Mouse (Mus musculus) MN1 (cell line): ENCODE measurements around the gene Abca1.

ENCODE experiments used
- DNase-seq: peaks from one replicate; pipeline ENCODE4 v3.0.0-alpha.2; 2016; ENCODE audit warnings: low spot score

The Abca1 gene

GRCm38 (mm10) chr4:53085634-53086033 lies 74.1 kb downstream of the Abca1 start:
- peak; percentile 37 for DNase-seq

DNA sequence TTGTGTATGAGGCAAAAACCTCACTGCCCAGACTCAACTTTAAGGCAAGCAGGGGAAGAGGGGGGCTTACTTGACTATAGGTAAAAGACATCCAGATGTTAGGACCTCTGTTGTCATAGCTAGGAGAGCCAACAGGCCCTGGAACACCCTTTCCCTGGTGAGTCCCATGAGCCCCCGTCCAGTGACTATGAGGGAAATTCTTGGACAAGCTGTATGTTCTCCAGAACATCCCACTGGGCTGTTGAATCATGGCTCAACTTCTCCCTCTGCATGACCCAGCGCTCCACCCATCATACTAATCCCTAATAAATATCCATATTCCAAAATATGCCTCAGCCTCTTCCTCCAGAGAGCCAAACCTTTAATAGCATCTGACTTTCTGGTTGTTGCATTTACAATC lies 76.6 kb downstream of the Abca1 start:
- DNase-seq = no peak

DNA sequence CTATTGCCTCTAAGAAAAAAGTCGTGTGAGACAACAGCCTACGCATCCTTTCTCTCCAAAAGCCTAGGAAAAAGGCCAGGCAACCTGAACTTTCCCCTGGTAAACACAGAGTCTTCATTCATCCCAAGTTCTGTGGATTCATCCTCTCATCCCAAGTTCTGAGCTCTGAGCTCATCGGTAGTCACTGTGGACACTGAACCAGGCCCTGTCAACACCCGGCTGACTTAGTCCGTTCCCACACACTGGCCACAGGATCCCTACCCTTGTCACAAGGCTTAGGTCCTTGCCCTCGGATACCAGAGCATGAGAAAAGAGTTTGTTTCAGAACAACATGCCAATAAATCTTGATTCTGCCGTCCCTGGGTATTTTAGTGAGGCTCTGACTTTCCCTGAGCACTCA lies 77.2 kb downstream of the Abca1 start:
- no peak for DNase-seq

DNA sequence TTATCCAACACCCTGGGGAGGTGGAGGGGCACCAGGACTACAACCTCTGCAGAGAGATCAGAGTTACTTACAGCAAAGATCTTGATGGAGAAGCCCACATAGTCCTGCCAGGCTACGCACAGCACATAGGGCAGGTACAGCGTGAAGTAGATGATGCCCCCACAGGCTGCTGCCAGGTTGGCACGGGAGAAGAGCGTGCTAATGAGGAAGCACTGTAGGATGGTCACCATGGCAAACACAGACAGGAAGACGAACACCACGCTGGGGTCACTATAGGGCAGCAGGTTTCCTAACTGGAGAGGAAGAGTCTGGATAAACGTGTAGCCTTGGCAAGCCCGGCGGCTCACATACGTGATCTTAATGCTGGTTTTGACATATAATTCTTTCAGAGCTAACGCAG lies 77.8 kb downstream of the Abca1 start:
- no peak for DNase-seq

GRCm38 (mm10) chr4:53080290-53080689 lies 79.4 kb downstream of the Abca1 start:
- DNase-seq = no peak

GRCm38 (mm10) chr4:53078793-53079310 lies 80.8 kb downstream of the Abca1 start:
- DNase-seq = no peak

- DNase-seq = peak; percentile 60
These were observed 82.8 kb downstream of the Abca1 start for GRCm38 (mm10) chr4:53076788-53077350.

DNA sequence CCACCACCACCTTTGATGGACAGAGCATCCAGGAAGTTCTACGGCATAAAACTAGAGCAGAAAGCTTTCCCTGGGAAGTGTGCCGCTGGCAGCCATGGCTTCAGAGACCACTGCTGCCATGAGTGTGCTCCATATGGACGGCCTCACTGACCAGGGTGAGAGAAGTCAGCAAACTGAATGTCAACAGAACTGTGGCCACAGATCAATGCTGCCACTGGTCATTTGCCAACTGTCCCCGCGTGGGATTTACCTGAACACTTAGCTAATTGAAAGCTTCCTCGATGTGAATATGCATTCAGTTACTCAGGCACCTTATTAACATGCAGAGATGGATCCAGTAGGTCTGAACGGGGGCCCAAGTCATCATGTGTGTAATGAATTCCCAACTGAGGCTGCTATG lies 86.7 kb downstream of the Abca1 start:
- DNase-seq = no peak

DNA sequence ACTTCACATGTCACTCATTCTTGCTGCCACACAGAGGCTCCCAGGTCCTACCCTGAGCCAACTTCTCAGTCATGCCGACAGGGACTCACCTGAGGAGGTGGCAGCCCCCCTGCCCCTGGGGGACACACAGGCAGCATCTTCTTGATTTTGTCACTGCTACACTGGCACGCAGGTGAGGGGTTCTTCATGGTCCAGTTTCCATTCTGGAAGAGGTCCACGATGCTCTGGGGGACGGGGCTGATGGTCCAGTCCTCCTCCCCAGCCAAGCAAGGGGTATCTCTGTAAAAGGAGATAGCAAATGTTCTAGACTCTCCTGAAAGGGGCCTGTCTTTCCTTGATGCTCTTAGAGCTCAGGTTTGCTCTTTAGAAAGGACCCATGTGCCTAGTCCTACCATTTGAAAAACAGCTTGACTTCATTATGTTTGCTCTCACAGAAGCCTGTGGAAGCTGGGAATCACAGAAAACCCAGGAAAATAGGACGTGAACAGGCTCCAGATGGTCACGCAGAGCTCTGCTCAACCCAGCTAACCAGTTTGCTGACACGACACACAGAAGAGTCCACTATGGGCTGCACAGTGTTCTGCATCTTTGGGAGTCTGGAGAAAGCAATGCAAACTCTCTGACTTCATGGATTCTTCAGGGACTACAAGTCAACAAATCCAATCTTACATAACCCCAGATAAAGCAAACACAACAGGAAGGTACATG lies 97.2 kb downstream of the Abca1 start:
- no peak for DNase-seq

- no peak for DNase-seq
These were observed 113.3 kb downstream of the Abca1 start for GRCm38 (mm10) chr4:53046238-53047022.

- no peak for DNase-seq
These were observed 113.9 kb downstream of the Abca1 start for GRCm38 (mm10) chr4:53045807-53046206.

DNA sequence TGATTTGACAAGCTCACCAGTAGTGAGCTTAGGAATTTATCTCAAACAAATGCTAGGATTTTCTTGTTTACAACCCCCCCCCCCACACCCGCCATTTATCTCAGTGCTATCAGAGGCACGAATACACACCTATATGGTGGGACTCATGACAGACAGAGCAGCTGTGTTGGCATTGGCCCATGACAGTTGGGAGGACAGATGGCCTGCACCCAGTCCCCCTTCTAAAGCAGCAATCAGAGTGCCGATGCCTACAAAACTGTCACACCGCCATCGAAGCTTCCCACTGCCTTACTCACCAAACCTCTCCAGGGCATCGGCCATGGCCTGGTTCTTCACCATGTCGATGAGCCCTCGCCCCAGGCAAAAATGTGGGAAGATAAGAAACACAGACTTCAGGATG lies 115.9 kb downstream of the Abca1 start:
- DNase-seq = no peak

DNA sequence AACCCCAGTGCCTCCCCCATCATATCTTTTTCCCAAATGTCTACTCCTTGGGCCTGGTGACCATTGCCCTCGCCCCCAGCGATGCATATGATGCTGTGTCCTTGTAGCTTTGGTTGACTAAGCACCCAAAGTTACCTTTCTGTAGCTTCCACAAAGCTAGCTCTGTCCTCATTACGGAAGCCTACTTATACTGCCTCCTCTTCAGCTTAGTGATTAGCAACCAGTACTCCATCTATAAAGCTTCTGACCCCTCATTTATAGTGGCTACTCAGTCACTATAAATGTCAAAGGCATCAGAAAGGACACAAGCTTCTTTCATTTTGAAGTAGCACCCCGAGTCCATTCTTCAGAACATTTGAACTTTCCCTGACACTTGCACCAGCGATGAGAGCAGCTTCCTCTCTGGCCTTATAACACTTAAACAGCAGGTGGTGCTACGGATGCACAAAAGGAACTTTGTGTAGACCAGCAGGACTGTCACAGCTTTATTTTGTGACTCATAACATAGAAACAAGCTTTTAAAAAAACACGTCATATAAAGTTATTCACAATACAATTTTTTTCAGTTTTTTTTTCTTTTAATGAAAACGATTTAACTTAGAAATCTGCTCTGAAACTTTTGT lies 129.3 kb downstream of the Abca1 start:
- DNase-seq = peak; percentile 31

DNA sequence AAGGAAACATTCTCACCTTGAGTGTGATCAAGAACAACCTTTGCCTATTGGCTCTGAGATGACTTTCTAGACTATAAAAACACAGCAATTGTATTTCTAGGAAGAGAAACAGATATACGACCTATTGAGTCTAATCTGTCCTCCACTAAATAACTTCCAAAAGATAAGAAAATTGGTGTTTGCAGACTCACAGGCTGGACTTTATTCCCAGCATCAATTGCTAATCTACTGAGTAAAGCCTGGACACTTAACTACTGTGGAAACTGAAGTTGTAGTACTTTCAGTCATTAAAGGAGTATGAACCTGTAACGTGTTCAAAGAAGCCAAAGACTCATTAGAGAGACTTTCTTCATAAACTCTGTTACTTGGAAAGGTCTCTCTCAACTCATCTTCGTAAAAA lies 131.9 kb downstream of the Abca1 start:
- DNase-seq = no peak

GRCm38 (mm10) chr4:53024397-53024796 lies 135.3 kb downstream of the Abca1 start:
- no peak for DNase-seq

- no peak for DNase-seq
These were observed 136.3 kb downstream of the Abca1 start for GRCm38 (mm10) chr4:53023189-53023925.

GRCm38 (mm10) chr4:53018392-53018791 lies 141.3 kb downstream of the Abca1 start:
- DNase-seq = no peak

DNA sequence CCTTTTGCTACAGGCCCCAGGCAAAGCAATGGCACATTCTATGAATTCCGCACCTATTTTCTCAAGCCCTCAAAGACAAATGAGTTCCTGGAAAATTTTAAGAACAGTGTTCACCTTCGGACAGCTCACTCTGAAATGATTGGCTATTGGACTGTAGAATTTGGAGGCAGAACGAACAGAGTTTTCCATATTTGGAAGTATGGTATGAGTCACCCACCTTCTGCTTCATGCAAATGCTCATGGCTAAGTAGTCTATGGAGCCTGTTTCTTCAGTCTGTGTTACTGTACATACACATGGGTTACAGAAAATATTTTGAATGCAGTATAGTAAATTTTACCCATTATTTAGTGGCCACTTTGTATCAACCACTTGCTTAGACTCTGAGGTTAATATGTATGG lies 144.7 kb downstream of the Abca1 start:
- DNase-seq = no peak

DNA sequence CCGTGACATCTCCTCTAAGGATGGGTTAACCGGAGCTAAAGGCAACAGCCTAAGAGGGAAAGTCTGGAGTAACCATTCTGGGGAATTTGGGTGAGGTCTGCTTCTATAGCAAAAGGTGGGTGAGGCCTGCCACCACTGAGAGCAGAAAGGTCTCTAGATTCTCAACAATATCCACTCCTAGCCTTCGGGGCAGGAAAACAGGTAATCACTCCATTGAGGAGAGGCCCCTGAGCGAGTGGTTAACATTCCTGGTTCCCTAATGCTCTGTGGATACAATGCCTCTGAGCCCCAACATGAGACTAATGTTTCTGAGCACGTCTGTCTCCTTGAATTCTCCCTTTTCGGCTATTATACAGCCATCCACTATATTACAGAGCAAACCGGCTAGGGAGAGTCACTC lies 145.3 kb downstream of the Abca1 start:
- no peak for DNase-seq

- peak; percentile 93 for DNase-seq
These were observed 147.8 kb downstream of the Abca1 start, which contains the start of gene Nipsnap3b for GRCm38 (mm10) chr4:53011732-53012361. Gene Nipsnap3b (plus strand): TSS chr4:53011880.

- DNase-seq = no peak
These were observed 149.8 kb downstream of the Abca1 start for GRCm38 (mm10) chr4:53009871-53010270.
